Mouse (Mus musculus): ENCODE data around the gene Map3k3. TPM values are rescaled to one million over a fixed set of nuclear protein-coding genes. Genes with fewer than 3 reads are reported as not detected.

Gene Map3k3
- polyA plus RNA-seq, 1 experiment = 70.9 TPM

- H3K4me1 ChIP-seq (ENCODE audit: control insufficient read depth, insufficient read depth, low read length) = no peaks in the 10 kb centered on the region
- TF ChIP-seq POLR2A (IDR thresholded peaks at IDR 0.05; ENCODE audit: borderline replicate concordance, low read depth, low read length) (no peak), CTCF (IDR thresholded peaks at IDR 0.05; ENCODE audit: low read depth, low read length) (no peak)
- no peak overlapping the region for H3K27ac ChIP-seq (ENCODE audit: insufficient read depth, low read depth, low read length)
- no peak overlapping the region for H3K4me3 ChIP-seq (ENCODE audit: insufficient read depth, low read length)
These were observed 29.8 kb upstream of the Map3k3 start for GRCm38 (mm10) chr11:106054600-106054999.

GRCm38 (mm10) chr11:106055341-106055740 is 29.1 kb upstream of the Map3k3 start:
- no peak overlapping the region for H3K27ac ChIP-seq (ENCODE audit: insufficient read depth, low read depth, low read length)
- H3K4me3 ChIP-seq (ENCODE audit: insufficient read depth, low read length) = no peak overlapping the region
- no peaks in the 10 kb centered on the region for H3K4me1 ChIP-seq (ENCODE audit: control insufficient read depth, insufficient read depth, low read length)
- TF ChIP-seq POLR2A (IDR thresholded peaks at IDR 0.05; ENCODE audit: borderline replicate concordance, low read depth, low read length) (no peak), CTCF (IDR thresholded peaks at IDR 0.05; ENCODE audit: low read depth, low read length) (no peak)

DNA sequence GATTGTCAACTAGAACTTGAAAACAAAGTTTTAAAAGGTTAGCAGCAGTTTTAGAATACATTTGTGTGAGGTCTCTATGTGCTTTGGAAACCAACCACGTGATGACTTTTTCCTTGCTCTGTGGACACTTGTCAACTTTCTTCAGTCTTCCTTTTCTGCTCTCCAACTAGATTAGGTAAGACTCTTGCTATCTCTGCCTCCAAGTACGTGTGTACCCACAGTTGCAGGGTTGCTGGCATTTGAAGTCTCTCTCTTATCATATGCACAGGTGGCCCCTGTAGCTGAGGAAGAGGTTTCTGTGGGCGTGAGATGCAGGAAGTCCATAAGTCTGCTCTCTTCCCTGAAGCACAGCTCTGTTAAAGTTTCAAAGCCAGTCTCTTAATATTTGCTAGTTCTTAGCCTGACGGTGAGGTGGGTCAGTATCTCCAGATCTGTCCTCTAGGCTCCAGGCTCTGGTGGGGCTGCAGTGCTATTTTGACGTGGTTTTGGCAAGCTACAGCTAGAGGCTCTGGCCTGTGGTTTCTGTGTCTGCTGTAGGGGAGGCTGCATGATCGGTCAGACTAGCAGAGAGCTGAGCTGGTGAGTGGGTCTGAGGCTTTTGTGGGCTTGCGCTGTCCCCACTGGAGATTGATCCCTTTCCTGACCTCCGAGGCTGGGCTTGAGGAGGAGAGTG is 27.5 kb upstream of the Map3k3 start:
- TF ChIP-seq CTCF (IDR thresholded peaks at IDR 0.05; ENCODE audit: low read depth, low read length) (no peak), POLR2A (IDR thresholded peaks at IDR 0.05; ENCODE audit: borderline replicate concordance, low read depth, low read length) (no peak)
- Histone ChIP-seq H3K27ac (ENCODE audit: insufficient read depth, low read depth, low read length) (no peak overlapping the region), H3K4me1 (ENCODE audit: control insufficient read depth, insufficient read depth, low read length) (no peaks in the 10 kb centered on the region)

DNA sequence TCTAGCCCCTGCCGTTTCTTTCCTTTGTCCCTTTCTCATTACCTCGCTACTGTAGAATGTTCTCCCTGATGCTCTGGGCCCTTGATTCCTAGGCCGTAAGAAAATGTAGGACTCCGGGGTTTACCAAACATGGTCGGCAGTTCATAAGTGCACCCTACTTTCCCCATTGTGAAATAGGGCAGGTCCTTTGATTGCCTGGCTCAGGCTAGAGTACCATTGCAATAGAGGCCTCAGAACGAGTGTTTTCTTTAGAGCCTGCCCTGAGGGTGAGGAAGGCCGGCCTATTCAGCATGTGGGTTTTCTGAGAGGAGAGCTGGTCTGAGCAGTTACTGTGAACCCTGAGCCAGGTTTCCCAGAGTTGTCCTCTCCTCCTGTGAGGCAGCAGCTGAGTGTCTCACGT is 26.4 kb upstream of the Map3k3 start:
- no peak overlapping the region for H3K27ac ChIP-seq (ENCODE audit: insufficient read depth, low read depth, low read length)
- H3K4me3 ChIP-seq (ENCODE audit: insufficient read depth, low read length) = no peak overlapping the region
- no peaks in the 10 kb centered on the region for H3K4me1 ChIP-seq (ENCODE audit: control insufficient read depth, insufficient read depth, low read length)
- TF ChIP-seq CTCF (IDR thresholded peaks at IDR 0.05; ENCODE audit: low read depth, low read length) (no peak), POLR2A (IDR thresholded peaks at IDR 0.05; ENCODE audit: borderline replicate concordance, low read depth, low read length) (no peak)

More for the DNA sequence above, 27.5 kb upstream of the Map3k3 start:
- no peak overlapping the region for H3K4me3 ChIP-seq (ENCODE audit: insufficient read depth, low read length)

DNA sequence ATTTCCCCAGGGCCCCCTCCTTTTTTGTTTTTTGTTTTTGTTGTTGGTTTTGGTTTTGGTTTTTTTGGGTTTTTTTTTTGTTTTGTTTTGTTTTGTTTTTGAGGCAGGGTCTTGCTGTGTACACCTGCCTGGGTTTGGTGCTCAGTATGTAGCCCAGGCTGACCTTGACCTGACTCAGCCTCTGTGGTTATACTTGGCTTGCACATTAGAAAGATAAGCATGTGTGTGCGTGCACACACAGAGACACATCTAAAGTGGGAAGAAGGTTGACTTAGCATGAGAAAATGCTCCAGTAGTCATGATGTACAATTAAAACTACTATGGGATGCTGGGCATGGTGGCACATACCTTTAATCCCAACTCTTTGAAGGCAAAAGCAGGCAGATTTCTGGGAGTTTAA is 23.9 kb upstream of the Map3k3 start:
- Histone ChIP-seq H3K4me3 (ENCODE audit: insufficient read depth, low read length) (no peak overlapping the region), H3K4me1 (ENCODE audit: control insufficient read depth, insufficient read depth, low read length) (peaks cover 5% of the 10 kb centered on the region; the same call in 1 of the 2 replicates), H3K27ac (ENCODE audit: insufficient read depth, low read depth, low read length) (no peak overlapping the region)
- no peak for TF ChIP-seq CTCF (IDR thresholded peaks at IDR 0.05; ENCODE audit: low read depth, low read length)
- no peak for TF ChIP-seq POLR2A (IDR thresholded peaks at IDR 0.05; ENCODE audit: borderline replicate concordance, low read depth, low read length)

- Histone ChIP-seq H3K4me3 (ENCODE audit: insufficient read depth, low read length) (no peak overlapping the region), H3K27ac (ENCODE audit: insufficient read depth, low read depth, low read length) (no peak overlapping the region), H3K4me1 (ENCODE audit: control insufficient read depth, insufficient read depth, low read length) (peaks cover 5% of the 10 kb centered on the region; the same call in 1 of the 2 replicates)
- TF ChIP-seq CTCF (IDR thresholded peaks at IDR 0.05; ENCODE audit: low read depth, low read length) (no peak), POLR2A (IDR thresholded peaks at IDR 0.05; ENCODE audit: borderline replicate concordance, low read depth, low read length) (no peak)
These were observed 23.1 kb upstream of the Map3k3 start for GRCm38 (mm10) chr11:106061311-106061710.

DNA sequence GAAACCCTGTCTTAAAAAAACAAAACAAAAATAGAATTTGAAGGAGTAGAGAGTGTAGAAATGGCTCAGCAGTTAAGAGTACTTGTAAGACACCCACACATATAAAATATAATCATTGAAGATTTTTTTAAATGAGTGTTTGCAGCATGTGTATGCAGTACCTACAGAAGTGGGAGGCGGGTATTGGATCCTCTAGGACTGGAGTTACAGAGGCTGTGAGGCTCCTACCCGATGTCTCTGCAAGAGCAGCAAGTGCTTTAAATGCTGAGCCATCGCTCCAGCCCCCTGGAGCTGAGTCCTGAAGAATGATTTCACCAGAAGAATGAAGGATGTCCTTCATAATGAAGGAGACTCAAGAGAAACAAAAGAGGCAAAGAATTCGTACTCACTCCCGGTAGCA is 20.7 kb upstream of the Map3k3 start:
- Histone ChIP-seq H3K27ac (ENCODE audit: insufficient read depth, low read depth, low read length) (no peak overlapping the region), H3K4me3 (ENCODE audit: insufficient read depth, low read length) (no peak overlapping the region)

GRCm38 (mm10) chr11:106065073-106065922 is 19.1 kb upstream of the Map3k3 start:
- Histone ChIP-seq H3K27ac (ENCODE audit: insufficient read depth, low read depth, low read length) (no peak overlapping the region), H3K4me3 (ENCODE audit: insufficient read depth, low read length) (peak overlapping the region; percentile 92), H3K4me1 (ENCODE audit: control insufficient read depth, insufficient read depth, low read length) (peaks cover 14% of the 10 kb centered on the region)
- TF ChIP-seq CTCF (IDR thresholded peaks at IDR 0.05; ENCODE audit: low read depth, low read length) = no peak
- no peak for TF ChIP-seq POLR2A (IDR thresholded peaks at IDR 0.05; ENCODE audit: borderline replicate concordance, low read depth, low read length)

More for the DNA sequence above, 20.7 kb upstream of the Map3k3 start:
- H3K4me1 ChIP-seq (ENCODE audit: control insufficient read depth, insufficient read depth, low read length) = peaks cover 14% of the 10 kb centered on the region
- TF ChIP-seq CTCF (IDR thresholded peaks at IDR 0.05; ENCODE audit: low read depth, low read length) (no peak), POLR2A (IDR thresholded peaks at IDR 0.05; ENCODE audit: borderline replicate concordance, low read depth, low read length) (no peak)

DNA sequence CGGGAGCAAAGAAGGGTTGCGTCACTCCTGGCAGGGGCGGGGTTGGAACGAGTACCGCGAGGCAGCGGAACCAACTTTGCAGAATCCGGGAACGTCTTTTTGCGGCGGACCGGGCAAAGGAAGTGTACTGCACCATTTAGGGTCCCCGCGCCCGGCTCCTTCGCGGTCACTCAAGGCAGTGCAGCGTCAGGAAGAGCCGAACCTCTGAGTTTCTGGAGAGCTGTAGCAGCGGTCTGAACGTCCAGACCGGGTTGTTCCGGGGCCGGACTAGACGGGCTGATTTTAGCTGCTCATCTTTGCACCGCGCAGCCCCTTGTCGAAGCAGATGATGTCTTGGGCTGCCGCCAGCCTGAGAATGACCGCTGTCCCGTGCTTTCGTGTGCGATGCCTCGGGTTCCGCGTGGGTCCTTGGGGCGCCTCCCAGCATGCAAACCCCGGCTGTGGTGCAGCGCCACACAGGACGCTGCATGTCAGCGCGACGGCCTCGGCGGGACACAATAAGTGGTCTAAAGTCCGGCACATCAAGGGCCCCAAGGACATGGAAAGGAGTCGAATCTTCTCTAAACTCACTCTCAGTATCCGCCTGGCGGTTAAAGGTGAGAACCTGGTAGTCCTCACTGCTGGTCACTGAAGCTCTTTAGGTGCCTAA is 18.4 kb upstream of the Map3k3 start, which contains the start of gene Taco1:
TSS of gene Taco1 (plus strand) at position 139 of the 649 bp plus-strand sequence.
- no peak for TF ChIP-seq CTCF (IDR thresholded peaks at IDR 0.05; ENCODE audit: low read depth, low read length)
- TF ChIP-seq POLR2A (IDR thresholded peaks at IDR 0.05; ENCODE audit: borderline replicate concordance, low read depth, low read length) = no peak
- H3K4me1 ChIP-seq (ENCODE audit: control insufficient read depth, insufficient read depth, low read length) = peaks cover 14% of the 10 kb centered on the region
- H3K27ac ChIP-seq (ENCODE audit: insufficient read depth, low read depth, low read length) = peak within 1 kb of the TSS; percentile 70
- peak within 1 kb of the TSS; percentile 92 for H3K4me3 ChIP-seq (ENCODE audit: insufficient read depth, low read length)

GRCm38 (mm10) chr11:106066616-106067015 is 17.8 kb upstream of the Map3k3 start:
- Histone ChIP-seq H3K27ac (ENCODE audit: insufficient read depth, low read depth, low read length) (peak overlapping the region; percentile 70), H3K4me3 (ENCODE audit: insufficient read depth, low read length) (peak overlapping the region; percentile 92), H3K4me1 (ENCODE audit: control insufficient read depth, insufficient read depth, low read length) (peaks cover 14% of the 10 kb centered on the region)
